Mouse (Mus musculus) ES-Bruce4 (cell line): ENCODE measurements at regions not wholly inside any gene's neighbourhood (a gene's known extent, or its start where the extent isn't known, plus 50 kb on each side); places are given as distances from the start of the nearest gene placed in this dataset.

Experiments
- CTCF ChIP-seq: IDR thresholded peaks from one replicate; pipeline ENCODE4 v1.8.1; 2011; ENCODE audit warnings: low read depth, low read length
- EP300 ChIP-seq: IDR thresholded peaks from 2 replicates; pipeline ENCODE4 v1.6.1; 2011; ENCODE audit warnings: low read depth, low read length; ENCODE audit not compliant: insufficient read depth
- POLR2A ChIP-seq: IDR thresholded peaks from one replicate; pipeline ENCODE4 v1.8.1; 2011; ENCODE audit warnings: low read length; ENCODE audit not compliant: insufficient read depth

DNA sequence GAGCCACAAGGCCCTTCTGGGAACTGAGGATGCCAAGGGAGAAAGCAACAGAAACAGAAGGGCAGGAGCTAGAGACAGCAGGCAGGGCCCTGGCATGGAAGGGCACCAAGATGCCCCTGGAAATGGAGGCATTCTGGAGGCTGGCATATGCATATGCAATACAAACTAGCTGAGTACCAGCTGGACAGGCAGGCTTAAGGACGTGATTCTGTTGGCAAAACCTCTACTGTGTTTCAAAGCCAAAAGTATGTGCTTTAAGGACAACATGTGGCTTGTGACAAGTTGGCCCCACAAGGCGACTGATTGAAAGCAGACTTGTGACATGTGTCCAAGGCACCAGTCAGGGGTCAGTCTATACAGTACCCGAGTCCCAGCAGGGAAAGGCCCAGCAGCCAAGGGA lies 52.2 kb upstream of the A530016L24Rik start:
- TF ChIP-seq CTCF (no peak), POLR2A (no peak), EP300 (no peak)
